Mouse (Mus musculus) small intestine, adult 2 months (tissue): ENCODE results near the gene Asf1b.

ENCODE experiments used
- CTCF ChIP-seq: fragments of 200-500 bp; IDR thresholded peaks from 2 replicates; pipeline ENCODE4 v1.5.1; 2012; ENCODE audit warnings: low read depth, mild to moderate bottlenecking, control low read depth, inconsistent platforms, low read length, moderate library complexity, mixed read lengths; ENCODE audit not compliant: insufficient replicate concordance, insufficient read length; ENCODE audit errors: extremely low read depth
- POLR2A ChIP-seq: fragments of 200-500 bp; IDR thresholded peaks from 2 replicates; pipeline ENCODE4 v1.6.1; 2012; ENCODE audit warnings: low read depth, mild to moderate bottlenecking, control low read depth, inconsistent platforms, low read length, moderate library complexity

GRCm38 (mm10) chr8:83938330-83938729, 17.0 kb upstream of the Asf1b start:
- TF ChIP-seq CTCF (no peak), POLR2A (no peak)
